Mouse (Mus musculus): ENCODE results near the gene Slc13a2. TPM values are rescaled to one million over a fixed set of nuclear protein-coding genes. Genes with fewer than 3 reads are reported as not detected.
A peak's percentile ranks its signal among the peaks of the same experiment; 100 is the strongest.

Slc13a2 gene
- total RNA-seq, 2 experiments from 2014 or later: not detected

GRCm38 (mm10) chr11:78392728-78393127 is 29.3 kb downstream of the Slc13a2 start:
- no peak for DNase-seq

DNA sequence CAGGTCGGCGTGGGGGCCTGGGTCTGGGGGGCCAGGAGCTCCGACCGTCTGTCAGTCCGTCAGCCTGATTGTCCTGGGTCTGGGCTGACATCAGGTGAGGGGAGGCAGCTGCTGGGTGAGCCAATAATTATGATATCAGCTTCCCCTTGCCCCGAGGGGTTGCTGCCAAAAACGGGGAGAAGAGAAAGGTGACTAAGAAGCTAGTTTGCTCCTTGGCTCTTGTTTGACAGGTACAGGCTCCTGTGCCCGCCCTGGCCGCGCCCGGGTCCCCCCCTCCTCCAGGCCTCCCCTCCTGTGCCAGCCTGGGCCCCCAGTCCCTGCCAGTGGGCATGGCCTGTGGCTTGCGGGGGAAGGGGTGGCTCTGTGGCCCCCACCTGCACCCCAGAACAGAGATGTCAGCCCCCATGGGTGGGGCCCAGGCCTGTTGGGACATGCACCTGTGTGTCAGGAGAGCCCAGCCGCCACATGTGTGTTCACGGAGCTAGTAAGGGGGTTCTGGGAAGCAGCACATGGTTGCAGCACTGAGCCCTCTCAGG is 35.4 kb downstream of the Slc13a2 start, which contains the start of gene Foxn1:
Gene Foxn1 (minus strand): TSS at position 51 of the 536 bp plus-strand sequence.
- no peak for DNase-seq

- DNase-seq: no peak
These were observed 36.2 kb downstream of the Slc13a2 start for GRCm38 (mm10) chr11:78385776-78386175.

DNA sequence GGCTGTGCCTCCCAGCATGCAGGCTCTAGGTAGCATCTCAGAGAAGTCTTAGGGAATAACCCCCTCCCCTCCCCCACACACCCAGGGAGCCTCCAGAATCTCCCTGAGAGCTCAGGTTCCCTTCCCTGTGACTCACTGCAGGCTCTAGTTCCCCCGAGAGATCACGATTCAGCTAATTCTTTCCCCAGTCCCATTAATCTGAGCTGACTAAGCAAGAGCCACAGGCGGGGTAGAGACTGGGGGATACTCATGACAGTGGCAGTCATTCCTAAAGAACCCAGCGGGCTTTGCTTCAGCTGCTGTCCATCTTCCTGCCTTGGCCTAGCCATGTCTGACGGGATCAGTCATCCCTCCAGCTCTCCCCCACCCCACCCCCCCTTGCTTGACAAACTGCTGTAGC is 39.3 kb downstream of the Slc13a2 start:
- DNase-seq: no peak

GRCm38 (mm10) chr11:78382286-78382685 is 39.7 kb downstream of the Slc13a2 start:
- DNase-seq: no peak

- no peak for DNase-seq
These were observed 41.0 kb downstream of the Slc13a2 start for GRCm38 (mm10) chr11:78380996-78381395.

GRCm38 (mm10) chr11:78380351-78380750 is 41.7 kb downstream of the Slc13a2 start:
- no peak for DNase-seq

GRCm38 (mm10) chr11:78377549-78378159 is 44.4 kb downstream of the Slc13a2 start:
- no peak for DNase-seq

DNA sequence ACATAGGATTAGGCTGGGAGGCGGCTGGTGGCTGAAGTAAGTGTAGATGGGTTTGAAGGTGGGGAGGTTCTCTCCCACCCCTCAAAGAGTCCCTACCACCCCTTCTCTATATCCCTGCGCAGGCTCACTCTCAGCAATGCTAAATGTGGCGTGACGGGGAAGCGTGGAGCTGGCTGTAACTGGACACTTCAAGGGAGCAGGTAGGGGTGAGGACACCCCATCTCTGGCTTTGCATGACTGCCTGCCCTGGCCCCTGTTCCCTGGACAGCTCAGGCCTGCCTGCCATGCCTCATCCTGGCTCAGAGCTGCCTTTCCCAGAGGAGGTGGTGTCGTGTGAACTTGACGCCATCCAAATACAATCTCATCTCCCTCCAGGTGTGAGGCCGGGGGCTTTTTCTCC is 47.9 kb downstream of the Slc13a2 start:
- DNase-seq: no peak

GRCm38 (mm10) chr11:78372610-78373009 is 49.4 kb downstream of the Slc13a2 start:
- DNase-seq: peak; percentile 54

DNA sequence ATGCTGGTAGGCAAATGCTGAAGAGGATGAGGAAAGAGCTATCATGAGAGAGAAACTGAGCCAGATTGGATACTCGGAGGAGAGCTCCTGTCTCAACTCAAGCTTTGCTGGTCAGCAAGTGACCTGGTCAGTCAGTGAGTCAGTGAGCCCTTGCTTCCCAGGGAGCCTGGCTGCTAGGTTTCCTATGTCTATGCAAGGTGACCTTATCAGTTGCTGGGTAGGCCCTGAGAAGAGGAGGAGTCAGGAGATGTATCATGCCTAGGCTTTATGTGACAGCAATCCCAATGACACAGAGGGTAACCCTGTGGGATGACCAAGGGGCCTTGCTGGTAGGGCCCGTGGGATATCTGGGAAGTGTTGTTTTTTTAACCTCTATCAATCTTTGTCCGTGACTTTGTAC is 49.9 kb downstream of the Slc13a2 start:
- no peak for DNase-seq

DNA sequence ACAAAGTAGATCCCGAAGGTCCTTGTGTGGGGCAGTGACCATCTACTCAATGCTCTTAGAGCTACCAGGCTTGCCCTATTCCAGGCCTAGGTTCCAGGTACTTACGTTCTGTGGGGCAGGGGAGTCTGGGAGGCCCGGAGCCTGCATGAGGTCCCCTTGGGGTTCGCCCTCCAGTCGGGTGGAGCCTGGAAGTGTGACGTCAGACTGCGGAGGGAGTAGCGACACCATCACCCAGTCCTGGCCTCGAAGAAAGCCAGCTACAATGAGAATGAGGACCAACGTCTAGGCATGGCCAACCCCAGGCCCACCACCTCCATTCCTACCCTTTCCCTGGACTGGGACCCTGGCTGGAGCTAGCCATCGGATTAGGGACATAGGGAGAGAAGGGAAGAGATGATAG is 50.3 kb downstream of the Slc13a2 start:
- no peak for DNase-seq

GRCm38 (mm10) chr11:78370389-78370788 is 51.6 kb downstream of the Slc13a2 start:
- no peak for DNase-seq

DNA sequence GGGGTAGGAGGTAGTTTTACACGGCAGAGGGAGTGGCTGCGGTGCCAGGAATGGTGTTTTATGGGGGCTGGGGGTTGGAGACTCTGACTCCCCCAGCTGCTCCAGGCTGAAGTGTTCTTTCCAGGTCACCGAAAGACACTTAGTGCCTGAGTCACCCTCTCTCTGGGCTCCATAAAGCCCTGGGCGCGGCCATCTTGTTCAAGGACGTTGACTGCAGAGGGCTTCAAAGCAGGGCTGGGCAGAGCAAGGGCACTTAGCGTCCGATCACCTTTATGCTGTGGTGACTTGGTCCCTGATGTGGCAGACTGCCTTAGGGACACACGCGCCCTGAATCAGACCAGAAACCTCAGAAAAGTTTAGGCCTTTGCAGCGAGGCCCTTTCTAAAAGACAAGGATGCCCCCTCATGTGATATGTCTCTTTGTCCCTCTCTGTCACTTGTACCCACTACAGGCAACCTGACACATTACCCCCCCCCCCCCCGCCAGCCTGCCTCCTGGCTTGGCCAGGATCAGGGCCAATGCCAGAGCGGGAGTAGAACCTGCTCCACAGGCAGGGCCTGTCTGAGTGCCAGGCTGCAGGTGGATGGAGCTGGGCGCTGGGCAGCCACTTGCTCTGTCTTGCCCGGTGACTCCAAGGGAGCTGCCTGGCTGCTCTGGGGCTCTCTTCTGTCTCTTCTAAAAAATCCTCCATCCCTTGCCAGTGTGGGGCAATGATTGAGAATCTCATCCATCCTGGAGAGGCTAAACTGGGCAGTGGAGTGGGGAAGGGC is 54.4 kb downstream of the Slc13a2 start:
- no peak for DNase-seq

DNA sequence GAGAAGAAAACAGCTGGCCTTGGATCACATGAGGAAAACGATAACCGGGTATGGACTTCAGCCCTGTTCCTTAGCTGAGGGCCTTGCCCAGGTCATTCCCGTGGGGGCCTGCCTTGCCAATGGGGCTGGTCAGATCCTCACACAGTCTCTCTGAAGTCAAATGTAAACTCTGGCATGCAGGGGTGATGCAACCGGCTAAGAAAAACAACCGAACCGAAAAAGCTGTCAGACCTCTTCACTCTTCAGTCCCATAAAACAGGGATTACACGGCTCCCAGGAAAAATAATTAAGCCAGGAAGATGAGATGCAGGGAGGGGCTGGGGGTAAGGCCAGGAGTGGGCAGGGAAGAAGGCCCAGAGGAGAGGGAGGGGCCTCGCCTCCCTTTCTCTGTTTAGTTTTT is 57.9 kb downstream of the Slc13a2 start:
- no peak for DNase-seq

DNA sequence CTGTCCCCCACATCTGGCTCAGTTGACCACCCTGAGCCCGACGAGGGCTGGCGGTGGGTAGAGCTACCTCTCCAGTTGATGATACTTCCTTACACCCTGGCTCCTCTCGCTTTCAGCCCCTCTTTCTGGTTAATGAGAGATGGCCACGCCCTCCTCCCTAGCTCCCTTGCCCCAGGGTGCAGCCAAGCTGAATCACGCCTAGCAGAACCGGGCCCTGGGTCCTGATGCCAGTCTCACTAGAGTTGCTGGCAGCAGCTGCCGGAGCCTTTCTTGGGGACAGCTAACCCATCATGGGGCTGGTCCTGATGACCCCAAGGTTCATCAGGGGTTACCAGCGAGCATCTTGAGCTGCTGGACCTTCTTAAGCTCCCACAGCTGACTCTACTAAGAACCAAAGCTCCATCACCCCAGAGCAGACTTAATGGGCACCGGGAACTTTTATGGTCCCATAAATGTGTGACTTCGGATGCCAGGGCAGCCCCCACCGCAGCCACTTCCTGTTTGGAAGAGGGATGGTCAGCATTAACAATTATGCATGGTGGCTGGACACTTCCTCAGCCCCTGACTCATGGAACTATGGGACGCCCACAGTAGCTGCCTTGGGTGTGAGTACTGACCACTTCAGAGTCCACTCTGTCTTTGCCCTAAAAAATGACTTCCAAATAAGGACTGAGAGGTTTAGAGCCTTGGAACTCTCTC is 58.6 kb downstream of the Slc13a2 start:
- no peak for DNase-seq

DNA sequence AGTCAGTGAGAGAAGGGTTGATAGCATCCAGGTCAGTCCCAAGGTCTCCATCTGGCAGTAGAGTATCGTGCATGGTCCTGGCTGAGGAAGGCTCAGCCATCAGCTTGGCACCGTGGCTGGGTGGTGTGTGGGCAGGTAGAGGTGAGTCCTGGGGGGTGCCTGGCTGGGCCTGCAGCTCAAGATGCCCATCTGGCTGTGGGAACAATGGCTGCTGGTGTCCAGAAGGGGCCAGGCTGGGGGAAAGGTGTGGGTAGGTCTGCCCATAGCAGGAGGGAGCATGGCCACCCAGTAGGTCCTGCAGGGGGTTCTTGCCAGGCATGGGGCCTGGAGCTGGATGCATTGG is 61.3 kb downstream of the Slc13a2 start:
- DNase-seq: no peak

DNA sequence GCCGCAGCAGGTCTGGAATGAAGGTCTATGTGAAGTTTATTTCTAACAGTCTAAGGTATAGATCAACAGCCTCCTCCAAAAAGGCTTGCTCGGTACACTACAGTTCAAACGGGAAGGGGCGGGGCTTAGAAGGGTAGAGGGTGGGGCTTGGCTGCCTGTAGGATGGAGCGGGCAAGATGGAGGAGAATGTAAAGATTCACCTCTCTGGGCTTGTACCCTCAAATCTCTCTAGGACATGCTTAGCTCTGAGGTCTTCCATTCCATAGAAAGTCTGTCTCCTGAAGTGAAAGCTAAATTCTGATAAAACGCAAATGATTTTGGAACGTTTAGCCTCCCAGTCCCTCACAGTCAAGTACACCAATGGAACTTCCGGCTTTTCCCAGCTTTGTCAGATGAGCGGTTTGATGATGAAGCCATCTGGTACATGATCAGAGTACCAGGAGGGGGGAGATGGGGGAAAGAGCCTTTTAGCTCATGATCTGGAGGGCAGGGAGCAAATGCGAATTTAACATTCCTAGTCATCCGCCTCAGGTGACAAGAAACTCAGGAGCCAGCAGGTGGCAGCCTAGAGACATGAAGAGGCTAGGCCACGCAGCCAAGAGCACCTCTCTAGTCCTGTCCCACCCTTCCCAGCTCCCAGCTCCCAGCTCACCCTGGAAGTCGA is 61.8 kb downstream of the Slc13a2 start:
- peak; percentile 77 for DNase-seq

DNA sequence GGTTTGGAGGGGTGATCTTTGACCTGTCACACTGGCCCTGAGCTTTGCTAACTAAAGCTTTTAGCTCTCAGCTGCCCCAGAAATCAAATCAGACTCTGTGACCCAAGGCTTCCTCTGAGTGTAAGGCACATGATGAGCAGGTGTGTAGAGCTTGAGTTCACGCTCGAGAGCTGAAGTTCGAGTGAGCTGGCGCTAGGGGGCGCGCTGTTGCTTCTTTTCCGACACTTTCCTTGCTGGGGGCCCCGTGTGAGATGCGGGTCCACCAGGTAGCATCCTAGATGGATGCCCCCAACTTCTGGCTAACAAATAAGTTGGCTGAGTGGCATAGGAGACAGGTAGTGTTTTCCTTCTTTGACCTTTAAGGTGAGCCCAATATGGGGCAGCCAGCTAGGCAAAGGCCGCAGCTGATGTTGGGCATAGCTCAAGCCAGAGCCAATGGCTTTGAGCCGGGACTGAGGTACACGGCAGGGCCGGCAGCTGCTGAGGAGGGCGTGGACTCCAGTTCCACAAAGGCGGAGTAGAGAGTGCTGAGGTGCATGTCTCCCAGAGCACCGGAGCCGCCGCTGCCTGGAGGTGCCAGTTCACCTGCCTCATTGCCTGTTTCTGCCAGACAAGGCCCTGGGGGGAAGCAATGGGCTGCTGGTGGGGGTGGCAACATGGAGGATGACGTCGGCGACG is 63.5 kb downstream of the Slc13a2 start:
- peak; percentile 50 for DNase-seq

- peak; percentile 88 for DNase-seq
These were observed 66.4 kb downstream of the Slc13a2 start for GRCm38 (mm10) chr11:78355471-78356238.

GRCm38 (mm10) chr11:78354905-78355304 is 67.1 kb downstream of the Slc13a2 start:
- DNase-seq: no peak

All from gastrocnemius, postnatal 10 days (tissue).